Mouse (Mus musculus) thymus, adult 2 months (tissue): Measurements from ENCODE around the gene Slc17a5.

Experiments used
- CTCF ChIP-seq: fragments of 200-500 bp; IDR thresholded peaks from 2 replicates; pipeline ENCODE4 v1.5.1; 2012; ENCODE audit warnings: mild to moderate bottlenecking, control low read depth, low read length, moderate library complexity, borderline replicate concordance; ENCODE audit not compliant: control insufficient read depth, poor library complexity, insufficient read depth; ENCODE audit errors: extremely low read depth
- POLR2A ChIP-seq: fragments of 200-500 bp; IDR thresholded peaks from 2 replicates; pipeline ENCODE4 v1.6.1; 2012; ENCODE audit warnings: mild to moderate bottlenecking, low read length, control low read depth, moderate library complexity; ENCODE audit not compliant: control insufficient read depth, poor library complexity, insufficient read depth; ENCODE audit errors: extremely low read depth

- TF ChIP-seq CTCF (no peak), POLR2A (no peak)
Observed at GRCm38 (mm10) chr9:78546944-78547343, 40.9 kb downstream of the Slc17a5 start.
